Mouse (Mus musculus) thymus, adult 2 months (tissue): ENCODE measurements around the gene Polr1d. TPM values are rescaled to one million over a fixed set of nuclear protein-coding genes. Genes with fewer than 3 reads are reported as not detected.

Source experiments
- DNase-seq: peaks from one replicate; pipeline ENCODE4 v3.0.0; 2021
- H3K27ac ChIP-seq: fragments of 200-500 bp; 2 replicates; pipeline ENCODE4 v1.5.1; 2012; ENCODE audit warnings: low read length, control low read depth; ENCODE audit not compliant: control insufficient read depth, insufficient read depth
- H3K27me3 ChIP-seq: fragments of 200-500 bp; 2 replicates; pipeline ENCODE4 v1.6.1; 2012; ENCODE audit warnings: mild to moderate bottlenecking, low read length, moderate library complexity, mixed read lengths; ENCODE audit not compliant: control insufficient read depth, insufficient read depth
- H3K36me3 ChIP-seq: fragments of 200-500 bp; 2 replicates; pipeline ENCODE4 v1.6.1; 2012; ENCODE audit warnings: mild to moderate bottlenecking, low read length, moderate library complexity; ENCODE audit not compliant: control insufficient read depth, insufficient read depth
- H3K4me1 ChIP-seq: fragments of 200-500 bp; replicated peaks from 2 replicates; pipeline ENCODE4 v1.6.1; 2012; ENCODE audit warnings: low read length; ENCODE audit not compliant: control insufficient read depth, insufficient read depth
- H3K4me3 ChIP-seq: fragments of 200-500 bp; 2 replicates; pipeline ENCODE4 v1.5.1; 2012; ENCODE audit warnings: mild to moderate bottlenecking, low read length, control low read depth, moderate library complexity; ENCODE audit not compliant: control insufficient read depth, insufficient read depth
- CTCF ChIP-seq: fragments of 200-500 bp; IDR thresholded peaks from 2 replicates; pipeline ENCODE4 v1.5.1; 2012; ENCODE audit warnings: mild to moderate bottlenecking, control low read depth, low read length, moderate library complexity, borderline replicate concordance; ENCODE audit not compliant: control insufficient read depth, poor library complexity, insufficient read depth; ENCODE audit errors: extremely low read depth
- POLR2A ChIP-seq: fragments of 200-500 bp; IDR thresholded peaks from 2 replicates; pipeline ENCODE4 v1.6.1; 2012; ENCODE audit warnings: mild to moderate bottlenecking, low read length, control low read depth, moderate library complexity; ENCODE audit not compliant: control insufficient read depth, poor library complexity, insufficient read depth; ENCODE audit errors: extremely low read depth
- WGBS: fragments of 180-500 bp; shearing (Covaris S2); methylation state at CpG from one replicate; pipeline ENCODE4 v1.1.7; 2018; 5-methylcytosine and 5-hydroxymethylcytosine counted together
- polyA plus RNA-seq: library from polyadenylated mRNA; depleted of rRNA; stranded (reverse); fragments of >200 nt; gene quantifications from 2 replicates; pipeline ENCODE4 v1.2.3, GENCODE M21; 2012

Polr1d gene
- polyA plus RNA-seq, 1 experiment, result 55.1 TPM

DNA sequence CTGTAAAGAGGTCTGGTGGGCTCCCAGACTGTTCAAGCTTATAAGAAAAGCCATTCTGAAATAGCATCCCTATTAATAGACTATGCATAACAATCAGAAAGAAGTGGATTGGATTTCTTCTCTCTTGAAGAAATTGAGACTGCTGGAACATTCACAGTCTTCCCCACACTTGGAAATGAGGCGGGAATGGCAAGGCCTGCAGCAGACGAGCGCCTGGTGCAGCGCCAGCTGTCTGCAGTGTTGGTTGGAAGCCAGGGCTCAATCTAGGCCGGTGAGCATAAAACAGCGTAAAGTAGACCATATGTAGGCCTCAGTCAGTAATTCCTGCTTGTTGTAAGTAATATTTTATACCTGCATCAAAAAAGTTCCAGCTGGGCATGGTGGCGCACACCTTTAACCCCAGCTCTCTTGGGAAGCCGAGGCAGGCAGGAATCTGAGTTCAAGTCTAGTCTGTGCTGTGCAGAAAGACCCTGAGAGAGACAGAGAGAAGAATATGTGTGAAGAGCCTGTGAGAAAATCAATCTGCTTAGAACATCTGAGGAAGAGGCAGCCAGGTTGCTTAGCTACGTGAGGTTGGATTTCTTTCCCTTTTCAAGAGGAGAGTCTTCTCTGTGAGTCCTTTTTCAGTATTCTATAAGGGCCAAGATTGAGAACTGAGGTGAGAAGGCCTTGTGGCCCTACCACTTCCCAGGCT lies 8.5 kb downstream of the Polr1d start:
- no peaks in the 10 kb centered on the region for H3K4me1 ChIP-seq
- DNase-seq, result no peak
- no peaks in the 10 kb centered on the region for H3K27me3 ChIP-seq
- no peak for TF ChIP-seq POLR2A
- TF ChIP-seq CTCF, result no peak
- no peak overlapping the region for H3K4me3 ChIP-seq
- 97% methylated on average over 9 of the region's 9 CpGs for WGBS
- no peak overlapping the region for H3K27ac ChIP-seq
- no peaks in the 10 kb centered on the region for H3K36me3 ChIP-seq

DNA sequence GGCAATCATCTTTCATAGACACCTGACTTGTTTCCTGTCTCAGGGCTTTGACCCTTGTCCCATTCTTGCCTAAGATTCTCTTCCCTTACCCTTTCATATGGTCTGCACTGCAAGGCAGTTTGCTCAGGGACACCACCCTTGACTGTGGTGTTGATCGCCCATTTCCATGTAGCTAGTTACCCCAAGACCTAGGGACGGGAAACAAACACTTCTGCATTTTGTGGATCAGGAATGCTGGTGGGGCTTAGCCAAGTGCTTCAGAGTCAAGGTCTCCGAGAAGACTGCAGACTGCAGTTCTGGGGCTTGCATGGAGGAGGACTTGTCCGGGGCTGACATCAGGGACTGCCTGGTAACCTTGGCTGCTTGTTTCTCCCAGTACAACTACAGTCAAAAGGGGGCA lies 10.0 kb downstream of the Polr1d start:
- Histone ChIP-seq H3K4me3 (no peak overlapping the region), H3K27ac (no peak overlapping the region), H3K4me1 (no peaks in the 10 kb centered on the region), H3K36me3 (no peaks in the 10 kb centered on the region), H3K27me3 (no peaks in the 10 kb centered on the region)
- WGBS, result 98% methylated on average over 4 of the region's 4 CpGs
- no peak for TF ChIP-seq POLR2A
- no peak for TF ChIP-seq CTCF
- DNase-seq, result no peak

DNA sequence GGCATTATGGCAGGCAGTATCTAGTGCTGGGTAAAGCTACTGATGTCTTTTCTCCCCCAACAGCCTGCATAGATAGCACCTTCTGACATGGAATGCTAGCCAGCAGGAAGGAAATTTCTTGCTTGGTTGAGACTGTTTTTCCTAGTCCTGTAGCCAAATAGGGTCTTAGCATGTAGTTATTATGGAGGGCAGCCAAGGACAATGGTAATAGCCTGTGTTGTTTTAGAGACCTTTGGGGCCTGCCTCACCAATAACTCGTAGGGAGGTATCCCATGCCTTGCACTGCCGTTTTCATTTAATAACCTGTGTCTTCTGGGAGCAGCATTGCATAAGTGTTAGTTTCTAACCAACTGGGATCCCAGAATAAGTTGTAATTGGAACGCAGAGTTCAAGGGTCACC lies 13.0 kb downstream of the Polr1d start:
- Histone ChIP-seq H3K4me3 (no peak overlapping the region), H3K4me1 (no peaks in the 10 kb centered on the region), H3K27me3 (no peaks in the 10 kb centered on the region), H3K36me3 (no peaks in the 10 kb centered on the region), H3K27ac (no peak overlapping the region)
- WGBS, result 95% methylated on average over 3 of the region's 3 CpGs
- TF ChIP-seq CTCF (no peak), POLR2A (no peak)
- no peak for DNase-seq

- 90% methylated on average over 11 of the region's 11 CpGs for WGBS
- DNase-seq, result no peak
- Histone ChIP-seq H3K27ac (no peak overlapping the region), H3K36me3 (no peaks in the 10 kb centered on the region), H3K4me3 (no peak overlapping the region), H3K27me3 (no peaks in the 10 kb centered on the region), H3K4me1 (no peaks in the 10 kb centered on the region)
- TF ChIP-seq CTCF (no peak), POLR2A (no peak)
Observed at GRCm38 (mm10) chr5:147090256-147090963, 13.6 kb downstream of the Polr1d start.

GRCm38 (mm10) chr5:147092448-147092847 lies 15.6 kb downstream of the Polr1d start:
- Histone ChIP-seq H3K27ac (no peak overlapping the region), H3K4me3 (no peak overlapping the region), H3K36me3 (no peaks in the 10 kb centered on the region), H3K27me3 (no peaks in the 10 kb centered on the region), H3K4me1 (no peaks in the 10 kb centered on the region)
- TF ChIP-seq POLR2A, result no peak
- no peak for TF ChIP-seq CTCF
- no peak for DNase-seq
- WGBS, result 94% methylated on average over 7 of the region's 7 CpGs

- no peaks in the 10 kb centered on the region for H3K27me3 ChIP-seq
- no peak overlapping the region for H3K27ac ChIP-seq
- no peak overlapping the region for H3K4me3 ChIP-seq
- no peaks in the 10 kb centered on the region for H3K36me3 ChIP-seq
- no peak for DNase-seq
- 96% methylated on average over 6 of the region's 6 CpGs for WGBS
- H3K4me1 ChIP-seq, result no peaks in the 10 kb centered on the region
- TF ChIP-seq POLR2A (no peak), CTCF (no peak)
Observed at GRCm38 (mm10) chr5:147094296-147094695, 17.4 kb downstream of the Polr1d start.
